Mouse (Mus musculus) liver, embryonic 12.5 days (tissue): ENCODE results near the gene Ptgds. TPM values are rescaled to one million over a fixed set of nuclear protein-coding genes. Genes with fewer than 3 reads are reported as not detected.

Source experiments
- ATAC-seq: fragments of 200-750 bp; cut with Nextera tagmentation; 2 replicates; pipeline ENCODE4 v1.8.0; 2017; ENCODE audit warnings: moderate number of reproducible peaks, mild to moderate bottlenecking, moderate library complexity
- H3K27ac ChIP-seq: fragments of 300-500 bp; sonication (generic); 2 replicates; pipeline ENCODE4 v1.5.1; 2016; ENCODE audit warnings: mild to moderate bottlenecking
- H3K27me3 ChIP-seq: fragments of 300-500 bp; sonication (generic); replicated peaks from 2 replicates; pipeline ENCODE4 v1.6.1; 2016; ENCODE audit warnings: mild to moderate bottlenecking, moderate library complexity
- H3K36me3 ChIP-seq: fragments of 300-500 bp; sonication (generic); 2 replicates; pipeline ENCODE4 v1.6.1; 2016; ENCODE audit warnings: mild to moderate bottlenecking, moderate library complexity
- H3K4me1 ChIP-seq: fragments of 300-500 bp; sonication (generic); 2 replicates; pipeline ENCODE4 v1.6.1; 2016
- H3K4me2 ChIP-seq: fragments of 300-500 bp; sonication (generic); 2 replicates; pipeline ENCODE4 v1.6.1; 2016; ENCODE audit warnings: mild to moderate bottlenecking, moderate library complexity
- H3K4me3 ChIP-seq: fragments of 300-500 bp; sonication (generic); 2 replicates; pipeline ENCODE4 v1.5.1; 2016; ENCODE audit warnings: mild to moderate bottlenecking, moderate library complexity
- H3K9ac ChIP-seq: fragments of 300-500 bp; sonication (generic); 2 replicates; pipeline ENCODE4 v1.6.1; 2016; ENCODE audit warnings: mild to moderate bottlenecking, moderate library complexity
- H3K9me3 ChIP-seq: fragments of 300-500 bp; sonication (generic); replicated peaks from 2 replicates; pipeline ENCODE4 v1.6.1; 2016; ENCODE audit warnings: mild to moderate bottlenecking, moderate library complexity
- WGBS: fragments of 180-500 bp; shearing (Covaris S2); methylation state at CpG from one replicate; pipeline ENCODE4 v1.1.7; 2016; ENCODE audit not compliant: insufficient replicate concordance; 5-methylcytosine and 5-hydroxymethylcytosine counted together
- polyA plus RNA-seq: library from polyadenylated mRNA; unstranded; fragments of >200 nt; fragmentation: Nextera tagmentation; extraction: Ambion mirVana; gene quantifications from 2 replicates; pipeline ENCODE4 v1.2.1, GENCODE M21; 2016

The Ptgds gene
- polyA plus RNA-seq, 1 experiment from 2014 or later: 0.20 TPM

DNA sequence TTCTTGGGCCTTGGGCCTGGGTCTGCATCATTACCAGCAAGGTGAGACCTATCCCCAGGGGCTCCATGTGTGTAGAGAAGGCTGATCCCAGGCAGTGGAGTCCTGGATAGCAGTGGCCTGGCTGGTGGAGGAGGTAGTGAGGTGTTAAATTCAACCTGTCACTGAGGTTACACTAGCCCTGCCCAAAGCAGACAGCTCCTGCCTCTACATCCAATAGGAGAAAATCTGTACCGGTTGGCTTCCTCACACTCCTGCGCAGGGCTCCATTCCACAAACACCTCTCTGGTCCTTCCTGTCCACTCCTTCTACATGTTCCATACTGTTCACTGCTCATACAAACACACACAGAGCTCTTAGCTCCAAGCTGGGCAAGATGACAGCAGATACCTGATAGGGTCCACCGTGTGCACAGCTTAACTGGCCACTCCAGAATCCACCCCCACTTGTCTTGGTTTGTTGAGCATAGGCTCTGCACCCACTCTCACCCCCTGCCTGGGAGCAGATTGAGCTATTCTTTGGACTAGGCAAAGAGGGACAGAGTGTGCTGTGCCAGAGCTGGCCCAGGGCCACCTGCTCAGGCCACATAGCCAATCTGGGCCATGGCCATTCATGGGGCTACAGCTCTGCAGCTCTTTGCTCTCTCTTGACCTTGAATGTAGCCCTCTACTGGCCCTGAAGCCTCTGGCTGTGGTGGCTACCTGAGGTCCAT, 8.3 kb upstream of the Ptgds start:
- no peak for ATAC-seq
- Histone ChIP-seq H3K36me3 (no peaks in the 10 kb centered on the region), H3K9me3 (no peaks in the 10 kb centered on the region), H3K4me3 (no peak overlapping the region), H3K4me2 (no peak overlapping the region), H3K27me3 (0 out of 2 replicates have a peak, but pooled peaks cover 3% of the 10 kb centered on the region), H3K27ac (no peak overlapping the region), H3K4me1 (no peaks in the 10 kb centered on the region), H3K9ac (no peak overlapping the region)
- WGBS: 79% methylated on average over 3 of the region's 3 CpGs

- Histone ChIP-seq H3K27me3 (0 out of 2 replicates have a peak, but pooled peaks cover 3% of the 10 kb centered on the region), H3K4me2 (no peak overlapping the region), H3K36me3 (no peaks in the 10 kb centered on the region), H3K27ac (no peak overlapping the region), H3K9ac (no peak overlapping the region), H3K4me3 (no peak overlapping the region), H3K4me1 (no peaks in the 10 kb centered on the region), H3K9me3 (no peaks in the 10 kb centered on the region)
- ATAC-seq: no peak
- WGBS: 68% methylated on average over 8 of the region's 8 CpGs
Observed at GRCm38 (mm10) chr2:25477541-25477940, 7.7 kb upstream of the Ptgds start.

DNA sequence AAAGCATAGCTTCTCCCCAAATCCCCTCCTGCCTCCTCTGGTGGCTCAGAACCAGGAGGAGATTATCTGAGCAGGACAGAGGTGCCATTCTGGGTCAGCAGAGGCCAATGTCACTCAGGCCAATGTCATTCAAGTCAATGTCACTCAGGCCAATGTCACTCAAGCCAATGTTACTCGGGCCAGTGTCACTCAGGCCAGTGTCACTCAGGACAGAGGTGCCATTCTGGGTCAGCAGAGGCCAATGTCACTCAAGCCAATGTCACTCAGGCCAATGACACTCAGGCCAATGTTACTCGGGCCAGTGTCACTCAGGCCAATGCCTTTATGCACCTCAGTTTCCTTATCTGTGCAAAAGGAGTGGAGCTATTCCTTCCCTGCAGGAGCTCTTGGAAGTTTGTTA, 2.7 kb upstream of the Ptgds start:
- ATAC-seq: no peak
- no peaks in the 10 kb centered on the region for H3K36me3 ChIP-seq
- H3K4me2 ChIP-seq: no peak overlapping the region
- 55% methylated on average over 2 of the region's 2 CpGs for WGBS
- no peak overlapping the region for H3K4me3 ChIP-seq
- no peak overlapping the region for H3K9ac ChIP-seq
- no peaks in the 10 kb centered on the region for H3K4me1 ChIP-seq
- H3K27ac ChIP-seq: no peak overlapping the region
- H3K9me3 ChIP-seq: no peaks in the 10 kb centered on the region
- H3K27me3 ChIP-seq: 0 out of 2 replicates have a peak, but pooled peaks cover 14% of the 10 kb centered on the region

GRCm38 (mm10) chr2:25468962-25469915, 607 bp downstream of the Ptgds start:
- no peak for ATAC-seq
- H3K36me3 ChIP-seq: no peaks in the 10 kb centered on the region
- H3K27me3 ChIP-seq: 0 out of 2 replicates have a peak, but pooled peaks cover 14% of the 10 kb centered on the region
- 70% methylated on average over 10 of the region's 10 CpGs for WGBS
- peaks cover 10% of the 10 kb centered on the region for H3K4me1 ChIP-seq
- H3K9me3 ChIP-seq: no peaks in the 10 kb centered on the region
- H3K27ac ChIP-seq: no peak overlapping the region
- no peak overlapping the region for H3K4me2 ChIP-seq
- H3K4me3 ChIP-seq: no peak overlapping the region
- no peak overlapping the region for H3K9ac ChIP-seq

GRCm38 (mm10) chr2:25467606-25468303, 2.1 kb downstream of the Ptgds start:
- Histone ChIP-seq H3K27me3 (0 out of 2 replicates have a peak, but pooled peaks cover 14% of the 10 kb centered on the region), H3K9me3 (no peaks in the 10 kb centered on the region), H3K4me2 (no peak overlapping the region), H3K27ac (no peak overlapping the region), H3K36me3 (no peaks in the 10 kb centered on the region), H3K4me1 (peaks cover 10% of the 10 kb centered on the region), H3K4me3 (no peak overlapping the region), H3K9ac (no peak overlapping the region)
- WGBS: 59% methylated on average over 14 of the region's 14 CpGs
- ATAC-seq: no peak

DNA sequence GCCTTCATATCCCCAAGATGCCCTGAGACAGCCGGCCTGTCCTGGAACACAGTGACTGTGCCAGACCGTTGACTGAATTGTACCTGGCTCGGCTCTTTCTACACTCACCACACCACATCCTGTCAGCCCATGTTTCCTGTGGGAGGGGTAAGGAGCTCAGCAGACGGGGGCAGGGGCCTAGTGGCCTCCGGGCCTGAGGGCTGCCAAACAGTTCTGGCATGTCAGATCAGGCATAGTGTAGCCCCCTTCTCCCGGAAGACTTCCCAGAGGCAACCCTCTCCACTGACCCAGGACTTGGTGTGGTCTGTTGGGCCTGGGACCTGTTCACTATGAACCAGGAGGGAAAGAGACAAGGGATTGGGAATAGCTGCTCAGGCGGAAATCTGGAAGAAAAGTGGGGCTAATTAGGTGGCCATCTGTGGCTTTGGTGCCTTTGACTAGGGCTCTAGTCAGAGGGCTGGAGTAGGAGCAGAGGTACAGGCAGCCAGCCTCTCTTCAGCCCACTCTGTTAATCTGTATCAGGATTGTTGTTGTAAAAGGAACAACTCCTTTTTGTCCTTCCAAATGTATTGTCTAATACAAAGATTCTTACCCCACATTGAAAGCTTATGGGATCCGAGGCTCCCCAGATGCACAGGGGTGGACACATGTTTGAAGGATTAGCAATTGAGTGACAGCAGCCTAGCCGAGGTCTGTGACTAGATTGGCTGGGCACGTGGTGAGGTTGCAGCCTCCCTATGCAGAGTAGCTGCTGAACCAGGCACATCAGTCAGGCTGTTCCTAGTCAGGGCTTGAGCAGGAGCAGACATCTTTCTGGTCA, 3.8 kb downstream of the Ptgds start:
- 0 out of 2 replicates have a peak, but pooled peaks cover 14% of the 10 kb centered on the region for H3K27me3 ChIP-seq
- no peak overlapping the region for H3K9ac ChIP-seq
- H3K4me3 ChIP-seq: no peak overlapping the region
- peaks cover 16% of the 10 kb centered on the region for H3K4me1 ChIP-seq
- no peak for ATAC-seq
- H3K36me3 ChIP-seq: no peaks in the 10 kb centered on the region
- H3K27ac ChIP-seq: peak overlapping the region; percentile 12; the same call in 1 of the 2 replicates
- no peak overlapping the region for H3K4me2 ChIP-seq
- no peaks in the 10 kb centered on the region for H3K9me3 ChIP-seq
- WGBS: 21% methylated on average over 10 of the region's 10 CpGs

- Histone ChIP-seq H3K4me1 (peaks cover 20% of the 10 kb centered on the region), H3K9ac (no peak overlapping the region), H3K4me2 (no peak overlapping the region), H3K4me3 (no peak overlapping the region), H3K27me3 (0 out of 2 replicates have a peak, but pooled peaks cover 14% of the 10 kb centered on the region), H3K36me3 (no peaks in the 10 kb centered on the region), H3K27ac (peak overlapping the region; percentile 21; the same call in 1 of the 2 replicates), H3K9me3 (no peaks in the 10 kb centered on the region)
- ATAC-seq: no peak
- WGBS: 50% methylated on average over 2 of the region's 2 CpGs
Observed at GRCm38 (mm10) chr2:25465256-25465655, 4.6 kb downstream of the Ptgds start.

GRCm38 (mm10) chr2:25463630-25464029, 6.2 kb downstream of the Ptgds start:
- peaks cover under 1% of the 10 kb centered on the region; the same call in 1 of the 2 replicates for H3K36me3 ChIP-seq

GRCm38 (mm10) chr2:25461407-25461806, 8.4 kb downstream of the Ptgds start:
- peak overlapping the region; percentile 90 for H3K27ac ChIP-seq
- H3K36me3 ChIP-seq: peaks cover 6% of the 10 kb centered on the region; the same call in 1 of the 2 replicates
- peaks cover 44% of the 10 kb centered on the region for H3K4me1 ChIP-seq
- no peak for ATAC-seq
- H3K9ac ChIP-seq: peak overlapping the region; percentile 45; the same call in 1 of the 2 replicates
- no peaks in the 10 kb centered on the region for H3K9me3 ChIP-seq
- no peaks in the 10 kb centered on the region for H3K27me3 ChIP-seq
- 10% methylated on average over 3 of the region's 3 CpGs for WGBS
- H3K4me2 ChIP-seq: peak overlapping the region; percentile 96
- H3K4me3 ChIP-seq: peak overlapping the region; percentile 79

More at GRCm38 (mm10) chr2:25463630-25464029, 6.2 kb downstream of the Ptgds start:
- 81% methylated on average over 3 of the region's 3 CpGs for WGBS
- Histone ChIP-seq H3K27me3 (0 out of 2 replicates have a peak, but pooled peaks cover 3% of the 10 kb centered on the region), H3K4me2 (no peak overlapping the region), H3K4me1 (peaks cover 35% of the 10 kb centered on the region), H3K27ac (no peak overlapping the region), H3K9me3 (no peaks in the 10 kb centered on the region), H3K9ac (no peak overlapping the region), H3K4me3 (no peak overlapping the region)
- ATAC-seq: no peak

GRCm38 (mm10) chr2:25460551-25461309, 9.1 kb downstream of the Ptgds start, which contains the start of gene Paxx:
Gene Paxx, minus strand, starts transcription at chr2:25461094.
- peak within 1 kb of the TSS; percentile 90 for H3K27ac ChIP-seq
- H3K36me3 ChIP-seq: peaks cover 6% of the 10 kb centered on the region; the same call in 1 of the 2 replicates
- H3K4me2 ChIP-seq: peak within 1 kb of the TSS; percentile 96
- H3K27me3 ChIP-seq: no peaks in the 10 kb centered on the region
- peak; percentile 87 for ATAC-seq
- peak within 1 kb of the TSS; percentile 79 for H3K4me3 ChIP-seq
- WGBS: under 1% methylated on average over 48 of the region's 48 CpGs
- peak within 1 kb of the TSS; percentile 84 for H3K9ac ChIP-seq
- peaks cover 46% of the 10 kb centered on the region for H3K4me1 ChIP-seq
- H3K9me3 ChIP-seq: no peaks in the 10 kb centered on the region
